Mouse (Mus musculus) T-helper 17 cell (primary cell): ENCODE data around the gene Rapgef4.

Source experiments
- in situ Hi-C, 2 experiments: fragments of 300-600 bp; cut with MboI, MseI; formaldehyde crosslinking; loops; 1 replicate in 1 of 2; 2 replicates in 1 of 2; pipeline ENCODE4 v1.15.1; 2025; ENCODE audit warnings: high pct_unique_total_duplicates in 2 of 2

Rapgef4 gene

GRCm38 (mm10) chr2:72288932-72289534 is 308.0 kb downstream of the Rapgef4 start:
- in situ Hi-C loops = loop anchor here (5.0 to 10.0 kb wide), 3 partner anchors 54 to 576 kb away; no protein-coding TSS in a partner anchor

DNA sequence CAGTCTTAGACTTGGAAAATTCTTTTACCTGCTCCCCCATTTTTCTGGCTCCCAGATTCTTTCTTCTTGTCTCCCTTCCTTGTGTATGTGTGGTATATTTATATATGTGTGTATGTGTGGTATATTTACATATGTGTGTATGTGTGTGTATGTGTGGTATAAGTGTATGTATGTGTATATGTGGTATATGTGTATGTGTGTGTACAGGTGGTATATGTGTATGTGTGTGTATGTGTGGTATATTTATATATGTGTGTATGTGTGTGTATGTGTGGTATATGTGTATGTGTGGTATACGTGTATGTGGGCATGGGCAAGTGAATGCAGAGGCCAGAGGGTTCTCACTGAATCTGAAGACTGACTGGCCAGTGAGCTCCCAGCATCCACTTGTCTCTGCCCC is 310.1 kb downstream of the Rapgef4 start:
- in situ Hi-C loops = no loop called here

DNA sequence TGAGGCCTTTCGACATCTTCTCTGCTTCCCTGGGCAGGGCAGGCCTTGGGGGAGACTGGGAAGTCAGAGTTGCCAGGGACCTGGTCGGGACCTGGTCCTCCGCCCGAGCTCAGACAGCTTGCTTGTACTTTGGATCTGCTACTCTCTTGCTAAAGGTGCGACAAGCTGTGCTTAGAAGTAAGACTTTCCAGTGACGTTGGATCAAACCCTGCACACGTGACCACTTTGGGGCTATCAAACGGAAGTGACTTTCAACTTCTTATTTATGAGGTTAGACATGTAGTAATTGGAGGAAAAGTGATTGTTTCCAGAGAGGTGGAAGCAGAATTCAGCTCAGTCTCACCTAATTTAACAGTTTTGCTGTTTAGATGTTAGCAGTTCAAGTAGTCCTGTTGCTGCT is 311.5 kb downstream of the Rapgef4 start:
- in situ Hi-C loops = no loop called here

DNA sequence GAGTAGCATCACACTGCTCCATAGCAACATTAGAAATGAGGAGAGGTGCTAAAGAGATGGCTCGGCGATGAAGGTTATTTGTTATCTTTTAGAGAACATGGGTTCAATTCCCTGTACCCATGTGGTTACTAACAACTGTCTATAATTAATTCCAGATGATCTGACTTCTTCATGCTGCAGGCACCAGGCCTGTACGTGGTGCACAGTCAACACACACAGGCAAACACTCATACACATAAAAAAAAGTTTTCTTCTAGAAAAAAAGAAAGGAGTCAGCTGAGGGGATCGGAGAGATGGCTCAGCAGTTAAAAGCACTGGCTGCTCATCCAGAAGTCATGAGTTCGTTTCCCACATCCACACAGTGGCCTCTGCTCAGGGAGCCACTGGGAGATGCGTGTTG is 314.0 kb downstream of the Rapgef4 start:
- in situ Hi-C loops = no loop called here

DNA sequence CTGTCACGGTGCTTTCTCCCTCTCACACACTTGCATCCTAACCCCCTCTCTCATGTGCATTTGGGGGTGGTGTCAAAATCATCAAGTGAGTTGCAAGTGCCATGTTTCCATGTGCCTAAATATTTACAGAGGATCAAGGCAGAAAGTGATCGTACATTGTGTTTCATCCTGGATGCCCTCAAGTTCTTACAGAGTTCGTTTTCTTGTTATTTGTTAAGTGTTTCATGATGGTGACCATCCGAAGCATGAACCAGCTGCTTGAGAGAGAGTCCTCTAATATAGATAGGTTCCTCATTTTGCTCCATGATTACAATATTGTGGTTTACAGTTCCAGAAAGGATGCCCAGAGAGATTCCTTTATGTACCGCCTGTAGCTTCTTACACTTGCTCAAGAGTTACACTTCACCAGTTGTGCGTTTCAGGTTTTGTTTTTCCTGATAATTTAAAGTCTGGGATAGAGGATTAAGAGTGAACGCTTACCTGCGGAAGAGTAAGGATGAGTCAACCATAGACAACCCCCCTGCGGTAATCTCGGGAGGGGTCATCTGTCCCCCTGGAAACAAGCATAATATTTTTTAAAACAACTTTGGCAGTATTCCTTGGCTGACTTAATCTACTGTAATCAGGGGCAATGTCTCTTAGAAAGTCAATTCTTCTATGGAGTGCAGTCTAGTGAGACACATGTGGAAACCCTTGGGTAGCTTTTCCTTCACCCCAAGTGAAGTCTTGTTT is 316.1 kb downstream of the Rapgef4 start:
- in situ Hi-C loops = no loop called here

- in situ Hi-C loops = no loop called here
Measured at GRCm38 (mm10) chr2:72297716-72298082, 316.7 kb downstream of the Rapgef4 start.

DNA sequence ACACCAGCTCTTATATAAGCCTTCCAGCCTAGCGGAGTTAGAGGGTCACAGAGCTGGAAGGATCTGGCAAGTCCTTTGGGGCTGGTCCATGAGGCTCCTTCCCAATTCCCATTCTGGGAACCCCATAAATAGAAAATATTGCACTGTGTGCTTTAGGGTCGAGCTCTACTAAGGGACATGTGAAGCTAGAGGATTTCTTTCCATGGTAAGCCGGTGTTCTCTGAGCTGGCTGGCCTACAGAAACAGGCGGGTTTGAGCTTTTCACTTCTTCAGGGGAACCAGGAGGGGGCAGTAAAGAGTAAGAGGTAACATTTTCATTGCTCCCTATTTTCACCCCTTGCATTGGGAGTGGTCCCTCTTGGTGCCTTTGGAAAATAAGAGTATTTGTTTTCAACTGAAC is 317.4 kb downstream of the Rapgef4 start:
- in situ Hi-C loops = no loop called here

DNA sequence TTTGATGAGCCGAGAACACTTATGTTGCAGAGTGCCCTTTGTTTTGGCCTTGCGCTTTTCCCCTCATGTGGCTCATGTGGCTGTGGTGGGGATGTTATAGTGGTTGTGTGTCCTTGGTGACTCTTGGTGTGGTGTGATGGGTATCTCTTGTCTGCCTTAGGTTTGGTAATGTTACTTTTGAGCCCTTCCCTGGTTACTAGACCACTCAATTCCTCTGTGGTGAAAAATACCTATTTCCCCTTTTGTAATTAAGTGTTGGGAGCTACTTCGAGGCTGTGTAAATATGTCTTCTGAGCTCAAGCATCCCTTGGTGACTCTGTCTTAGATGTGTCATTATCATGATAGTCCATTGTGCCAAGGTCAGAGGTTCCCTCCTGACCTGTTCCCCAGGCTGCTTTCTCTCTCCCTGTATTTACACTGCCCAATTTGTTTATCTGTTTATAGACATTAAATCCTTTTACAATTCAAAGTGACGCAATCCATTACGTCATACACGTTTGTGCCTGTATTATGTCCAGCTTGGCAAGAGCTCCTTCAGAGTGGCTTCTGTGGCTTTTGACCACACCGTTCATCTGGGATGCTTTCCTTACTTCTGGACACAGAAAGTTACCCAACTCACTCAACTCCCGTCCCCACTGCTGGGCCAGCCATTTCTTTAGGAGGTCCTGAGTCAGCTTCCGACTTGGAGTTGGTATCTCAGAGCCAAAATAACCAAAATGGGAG is 320.3 kb downstream of the Rapgef4 start:
- in situ Hi-C loops = loop anchor here in 1 of 2 experiments (10.0 kb wide), 1 partner anchor 47 kb away; no protein-coding TSS in a partner anchor

DNA sequence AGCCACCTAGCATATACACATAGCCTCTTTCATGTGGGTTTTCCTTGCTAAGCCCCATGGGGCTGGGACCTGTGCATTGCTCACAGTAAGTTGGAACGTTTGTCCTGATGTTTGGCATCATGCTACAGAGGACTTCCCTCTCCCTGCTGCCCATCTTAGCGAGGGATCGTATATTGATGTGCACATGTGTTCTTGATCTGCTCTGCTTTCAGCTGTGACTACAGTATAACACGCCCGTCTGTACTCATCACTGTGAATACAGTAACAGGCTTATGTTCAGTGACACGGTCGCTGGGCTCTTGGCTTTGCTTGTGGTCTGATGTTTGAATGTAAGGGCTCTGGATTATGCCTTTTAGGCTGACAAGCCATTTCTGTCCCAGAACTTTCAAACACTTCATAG is 324.7 kb downstream of the Rapgef4 start:
- in situ Hi-C loops = loop anchor here in 1 of 2 experiments (10.0 kb wide), 1 partner anchor 51 kb away; no protein-coding TSS in a partner anchor
